Mouse (Mus musculus) cortical plate, adult 2 months (tissue): ENCODE measurements around the gene Tmem176a.
"Not testable (repeated sequence)": the region's sequence is repeated elsewhere in the genome, so short reads cannot be mapped to it uniquely, and the experiment has no call there.

Source experiments
- CTCF ChIP-seq: fragments of 200-500 bp; IDR thresholded peaks from 2 replicates; pipeline ENCODE4 v1.5.1; 2011; ENCODE audit warnings: mild to moderate bottlenecking, control low read depth, low read length; ENCODE audit not compliant: insufficient read depth; ENCODE audit errors: extremely low read depth
- POLR2A ChIP-seq: fragments of 200-500 bp; IDR thresholded peaks from 2 replicates; pipeline ENCODE4 v1.6.1; 2011; ENCODE audit warnings: mild to moderate bottlenecking, low read length, control low read depth; ENCODE audit not compliant: insufficient read depth; ENCODE audit errors: extremely low read depth

- not testable (repeated sequence) for TF ChIP-seq CTCF, POLR2A
Observed at GRCm38 (mm10) chr6:48821991-48822785, 18.5 kb upstream of the Tmem176a start.
